Mouse (Mus musculus): Measurements from ENCODE around the gene Apol7a. TPM values are rescaled to one million over a fixed set of nuclear protein-coding genes. Genes with fewer than 3 reads are reported as not detected.
A peak's percentile ranks its signal among the peaks of the same experiment; 100 is the strongest.

Apol7a gene
- polyA plus RNA-seq, 1 experiment from 2014 or later, result not detected

DNA sequence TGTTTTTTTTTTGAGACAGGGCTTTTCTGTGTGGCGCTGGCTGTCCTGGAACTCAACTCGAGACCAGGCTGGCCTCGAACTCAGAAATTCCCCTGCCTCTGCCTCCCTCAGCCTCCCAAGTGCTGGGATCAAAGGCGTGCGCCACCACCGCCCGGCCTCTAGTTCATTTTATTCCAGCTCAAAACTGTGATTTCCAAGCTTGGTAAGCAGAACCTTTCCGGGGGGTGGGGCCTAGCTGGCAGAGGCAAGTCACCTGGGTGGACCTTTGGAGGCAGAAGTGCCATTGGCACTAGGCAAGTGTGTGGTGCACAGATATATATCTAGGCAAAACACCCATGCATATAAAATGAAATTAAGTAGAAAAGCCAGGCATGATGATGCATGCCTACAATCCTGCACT, 31.4 kb downstream of the Apol7a start:
- Histone ChIP-seq H3K4me1 (ENCODE audit: control insufficient read depth, insufficient read depth, low read length) (peaks cover 34% of the 10 kb centered on the region), H3K4me2 (ENCODE audit: low read length) (no peak overlapping the region; the same call in 1 of the 2 replicates), H3K27ac (replicated peaks; ENCODE audit: low read depth, low read length) (peak overlapping the region; percentile 58), H3K36me3 (ENCODE audit: control insufficient read depth, insufficient read depth, low read length) (no peaks in the 10 kb centered on the region), H3K27me3 (ENCODE audit: control insufficient read depth, insufficient read depth, low read length) (no peaks in the 10 kb centered on the region), H3K4me3 (replicated peaks; ENCODE audit: low read depth, low read length) (no peak overlapping the region), H3K9me3 (ENCODE audit: control insufficient read depth, low read length) (no peaks in the 10 kb centered on the region), H3K9ac (replicated peaks; ENCODE audit: low read length) (no peak overlapping the region)
- 41% methylated on average over 8 of the region's 8 CpGs for WGBS
- no peak for ATAC-seq (ENCODE audit: low FRiP score, low TSS enrichment)
- peak; percentile 23 for DNase-seq

DNA sequence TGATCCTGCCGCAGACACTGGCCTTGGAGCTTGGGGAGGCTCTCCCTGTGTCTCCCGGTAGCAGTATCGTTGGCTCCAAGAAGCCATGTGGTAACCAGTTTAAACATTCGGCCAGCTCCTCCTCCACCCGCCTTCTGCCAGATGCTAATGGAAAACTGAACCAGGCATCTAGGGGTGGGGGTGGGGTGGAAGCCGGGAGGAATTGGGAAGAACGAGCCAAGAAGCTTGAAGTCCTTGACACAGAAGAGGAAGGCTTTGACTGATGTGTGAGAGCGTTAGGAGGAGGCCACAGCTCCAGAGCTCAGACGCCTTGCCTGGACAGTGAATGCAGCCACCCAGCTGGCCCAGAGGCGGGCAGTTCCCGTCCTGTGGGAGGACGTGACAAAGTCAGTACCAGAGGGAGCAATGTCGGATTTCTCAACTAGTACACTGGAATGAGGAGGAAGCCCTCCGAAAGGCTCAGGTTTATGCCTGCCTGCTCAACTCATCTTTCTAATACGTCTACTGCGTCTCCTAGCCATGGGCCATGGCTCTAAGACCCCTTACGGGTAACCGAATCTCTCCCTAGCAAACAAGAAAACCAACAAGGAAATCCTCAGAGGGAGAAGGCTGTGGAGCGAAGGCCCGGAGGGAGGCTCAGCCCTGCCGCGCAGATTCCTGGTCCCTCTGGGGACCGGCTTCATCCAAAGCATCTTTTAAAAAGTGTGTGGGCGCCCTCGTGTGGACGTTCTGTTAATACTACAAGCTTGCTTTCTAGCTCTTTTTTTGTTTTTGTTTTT, 32.0 kb downstream of the Apol7a start:
- WGBS, result under 1% methylated on average over 26 of the region's 26 CpGs
- ATAC-seq (ENCODE audit: low FRiP score, low TSS enrichment) (peak; percentile 53; the same call in 1 of the 2 replicates), DNase-seq (peak; percentile 97)
- H3K36me3 ChIP-seq (ENCODE audit: control insufficient read depth, insufficient read depth, low read length), result no peaks in the 10 kb centered on the region
- H3K4me3 ChIP-seq (replicated peaks; ENCODE audit: low read depth, low read length), result peak overlapping the region; percentile 32
- H3K9ac ChIP-seq (replicated peaks; ENCODE audit: low read length), result peak overlapping the region; percentile 53
- no peaks in the 10 kb centered on the region for H3K27me3 ChIP-seq (ENCODE audit: control insufficient read depth, insufficient read depth, low read length)
- peak overlapping the region; percentile 88 for H3K27ac ChIP-seq (replicated peaks; ENCODE audit: low read depth, low read length)
- peaks cover 35% of the 10 kb centered on the region for H3K4me1 ChIP-seq (ENCODE audit: control insufficient read depth, insufficient read depth, low read length)
- H3K9me3 ChIP-seq (ENCODE audit: control insufficient read depth, low read length), result no peaks in the 10 kb centered on the region
- H3K4me2 ChIP-seq (ENCODE audit: low read length), result peak overlapping the region; percentile 57

DNA sequence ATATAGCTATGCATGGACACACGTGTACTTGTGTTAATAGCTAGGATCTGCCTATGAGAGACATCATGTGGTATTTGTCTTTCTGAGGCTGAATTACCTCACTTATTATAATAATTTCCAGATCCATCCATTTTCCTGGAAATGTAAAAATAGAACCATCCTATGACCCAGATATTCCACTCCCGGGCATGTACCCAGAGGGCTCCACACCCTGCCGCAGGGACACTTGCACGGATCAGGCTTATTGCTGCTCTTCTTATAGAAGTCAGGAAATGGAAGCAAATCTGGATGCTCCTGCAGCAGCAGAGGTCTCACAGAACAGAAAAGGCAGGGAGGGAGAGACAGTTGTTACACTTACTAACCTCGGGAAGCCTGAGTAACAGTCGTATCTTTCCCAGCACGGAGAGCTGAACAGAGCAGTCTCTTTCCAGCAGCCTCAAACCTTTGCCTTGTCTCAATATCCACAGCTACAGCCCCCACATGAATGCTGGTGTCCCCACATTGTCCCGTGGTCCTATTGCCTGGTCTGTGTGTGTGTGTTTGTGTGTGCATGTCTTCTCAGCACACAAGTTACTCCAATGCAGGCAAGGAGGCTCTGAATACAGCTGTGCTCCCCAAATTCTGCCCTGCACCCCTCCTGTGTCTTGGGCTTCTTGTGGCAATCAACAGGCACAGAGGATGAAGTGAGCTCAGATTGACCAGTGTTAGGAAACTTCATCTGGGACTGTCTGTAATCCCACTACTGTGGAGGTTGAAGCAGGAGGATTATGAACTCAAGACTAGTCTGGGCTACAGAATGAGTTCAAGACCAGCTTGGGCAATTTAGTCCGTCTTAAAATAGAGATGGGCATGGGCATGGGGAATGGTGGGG, 33.0 kb downstream of the Apol7a start:
- ATAC-seq (ENCODE audit: low FRiP score, low TSS enrichment), result no peak
- Histone ChIP-seq H3K9ac (replicated peaks; ENCODE audit: low read length) (0 out of 2 replicates have a peak overlapping the region, but pooled peaks have one; percentile 9), H3K27ac (replicated peaks; ENCODE audit: low read depth, low read length) (peak overlapping the region; percentile 88), H3K9me3 (ENCODE audit: control insufficient read depth, low read length) (no peaks in the 10 kb centered on the region), H3K36me3 (ENCODE audit: control insufficient read depth, insufficient read depth, low read length) (no peaks in the 10 kb centered on the region), H3K4me2 (ENCODE audit: low read length) (peak overlapping the region; percentile 57; the same call in 1 of the 2 replicates), H3K4me3 (replicated peaks; ENCODE audit: low read depth, low read length) (no peak overlapping the region), H3K4me1 (ENCODE audit: control insufficient read depth, insufficient read depth, low read length) (peaks cover 35% of the 10 kb centered on the region), H3K27me3 (ENCODE audit: control insufficient read depth, insufficient read depth, low read length) (no peaks in the 10 kb centered on the region)
- DNase-seq, result no peak
- 60% methylated on average over 9 of the region's 9 CpGs for WGBS

DNA sequence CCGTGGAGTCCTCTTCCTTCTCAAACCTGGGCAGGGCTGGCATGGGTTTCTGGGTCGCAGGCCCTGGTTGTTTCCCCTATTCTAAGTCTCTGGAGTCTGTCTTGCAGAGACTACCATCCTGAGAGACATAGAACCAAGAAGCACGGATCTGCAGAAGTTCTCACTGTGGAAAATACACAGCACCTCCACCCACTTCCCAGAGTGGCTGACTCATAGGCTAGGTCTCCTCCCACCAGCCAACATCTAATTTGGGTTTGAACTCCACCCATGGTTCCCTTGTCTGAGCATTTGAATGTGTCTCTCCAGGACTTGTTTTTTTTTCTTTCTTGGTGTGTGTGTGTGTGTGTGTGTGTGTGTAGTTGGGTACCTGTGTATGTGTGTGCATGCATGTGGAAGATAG, 34.9 kb downstream of the Apol7a start:
- Histone ChIP-seq H3K27me3 (ENCODE audit: control insufficient read depth, insufficient read depth, low read length) (no peaks in the 10 kb centered on the region), H3K27ac (replicated peaks; ENCODE audit: low read depth, low read length) (peak overlapping the region; percentile 71), H3K4me1 (ENCODE audit: control insufficient read depth, insufficient read depth, low read length) (peaks cover 35% of the 10 kb centered on the region), H3K36me3 (ENCODE audit: control insufficient read depth, insufficient read depth, low read length) (no peaks in the 10 kb centered on the region), H3K9ac (replicated peaks; ENCODE audit: low read length) (no peak overlapping the region), H3K4me2 (ENCODE audit: low read length) (no peak overlapping the region), H3K9me3 (ENCODE audit: control insufficient read depth, low read length) (no peaks in the 10 kb centered on the region), H3K4me3 (replicated peaks; ENCODE audit: low read depth, low read length) (no peak overlapping the region)
- WGBS, result 62% methylated on average over 3 of the region's 3 CpGs
- ATAC-seq (ENCODE audit: low FRiP score, low TSS enrichment) (no peak), DNase-seq (no peak)

DNA sequence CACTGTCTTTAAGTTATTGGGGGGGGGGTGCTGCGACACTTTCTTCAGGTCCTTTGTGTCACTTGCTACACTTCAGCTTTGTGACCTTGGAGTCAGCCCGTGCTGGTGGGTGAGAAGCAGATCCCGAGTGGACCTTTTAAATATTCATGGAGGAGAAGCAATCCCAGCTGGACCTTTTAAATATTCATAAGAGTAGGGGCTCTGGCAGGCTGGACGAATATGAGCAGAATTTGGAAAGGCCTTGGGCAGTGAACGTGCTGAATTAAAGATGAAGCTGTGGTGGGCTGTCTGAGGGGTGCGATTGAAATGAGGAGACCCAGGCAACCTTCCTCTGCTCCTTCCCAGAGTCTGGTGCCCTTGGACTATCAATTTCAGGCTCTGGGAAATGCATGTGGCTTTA, 35.3 kb downstream of the Apol7a start:
- 6% methylated on average over 6 of the region's 6 CpGs for WGBS
- H3K4me1 ChIP-seq (ENCODE audit: control insufficient read depth, insufficient read depth, low read length), result peaks cover 38% of the 10 kb centered on the region
- no peaks in the 10 kb centered on the region for H3K27me3 ChIP-seq (ENCODE audit: control insufficient read depth, insufficient read depth, low read length)
- no peaks in the 10 kb centered on the region for H3K9me3 ChIP-seq (ENCODE audit: control insufficient read depth, low read length)
- DNase-seq (peak; percentile 68), ATAC-seq (ENCODE audit: low FRiP score, low TSS enrichment) (no peak)
- no peak overlapping the region for H3K4me3 ChIP-seq (replicated peaks; ENCODE audit: low read depth, low read length)
- peak overlapping the region; percentile 71 for H3K27ac ChIP-seq (replicated peaks; ENCODE audit: low read depth, low read length)
- no peak overlapping the region for H3K4me2 ChIP-seq (ENCODE audit: low read length)
- no peak overlapping the region for H3K9ac ChIP-seq (replicated peaks; ENCODE audit: low read length)
- no peaks in the 10 kb centered on the region for H3K36me3 ChIP-seq (ENCODE audit: control insufficient read depth, insufficient read depth, low read length)

DNA sequence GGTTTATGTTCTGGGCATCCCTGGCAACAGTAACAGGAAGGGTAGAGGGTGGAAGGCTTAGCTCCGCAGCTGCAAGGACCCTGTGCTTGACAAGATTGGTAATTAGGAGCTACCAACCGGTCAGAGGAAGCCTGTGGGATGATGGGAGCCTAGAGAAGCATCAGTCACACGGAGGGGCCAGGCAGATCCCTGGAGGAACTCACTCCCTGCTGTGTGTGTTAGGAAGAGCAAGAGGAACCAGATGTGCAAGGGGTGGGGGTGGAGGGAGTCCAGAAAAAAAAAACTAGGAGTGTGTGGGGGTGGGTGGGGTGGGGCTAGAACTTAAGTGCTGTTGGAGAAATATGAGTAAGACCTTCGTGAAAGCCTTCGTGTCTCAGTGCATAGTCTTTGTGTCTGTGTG, 36.0 kb downstream of the Apol7a start:
- Histone ChIP-seq H3K4me3 (replicated peaks; ENCODE audit: low read depth, low read length) (no peak overlapping the region), H3K27me3 (ENCODE audit: control insufficient read depth, insufficient read depth, low read length) (no peaks in the 10 kb centered on the region), H3K4me1 (ENCODE audit: control insufficient read depth, insufficient read depth, low read length) (peaks cover 38% of the 10 kb centered on the region), H3K9ac (replicated peaks; ENCODE audit: low read length) (no peak overlapping the region), H3K9me3 (ENCODE audit: control insufficient read depth, low read length) (no peaks in the 10 kb centered on the region), H3K27ac (replicated peaks; ENCODE audit: low read depth, low read length) (peak overlapping the region; percentile 71; the same call in 1 of the 2 replicates), H3K36me3 (ENCODE audit: control insufficient read depth, insufficient read depth, low read length) (no peaks in the 10 kb centered on the region), H3K4me2 (ENCODE audit: low read length) (no peak overlapping the region)
- DNase-seq, result no peak
- WGBS, result 38% methylated on average over 5 of the region's 5 CpGs
- no peak for ATAC-seq (ENCODE audit: low FRiP score, low TSS enrichment)

DNA sequence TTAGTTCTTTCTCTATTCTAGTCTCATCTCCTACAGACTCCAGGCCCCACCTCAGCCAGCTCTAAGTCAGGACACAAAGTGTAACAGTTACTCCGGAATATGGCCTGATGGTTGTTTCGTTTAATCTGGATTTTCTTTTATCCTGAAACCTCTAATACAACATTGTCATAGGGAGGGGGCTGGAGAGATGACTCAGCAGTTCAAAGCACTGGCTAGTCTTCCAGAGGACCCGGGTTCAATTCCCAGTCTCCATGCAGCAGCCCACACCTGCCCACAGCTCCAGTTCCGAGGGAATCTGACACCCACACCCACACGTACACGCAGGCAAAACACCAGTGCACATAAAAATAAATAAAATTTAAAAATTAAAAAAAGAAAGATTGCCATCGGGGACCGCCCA, 39.0 kb downstream of the Apol7a start:
- Histone ChIP-seq H3K27me3 (ENCODE audit: control insufficient read depth, insufficient read depth, low read length) (no peaks in the 10 kb centered on the region), H3K4me3 (replicated peaks; ENCODE audit: low read depth, low read length) (no peak overlapping the region), H3K27ac (replicated peaks; ENCODE audit: low read depth, low read length) (0 out of 2 replicates have a peak overlapping the region, but pooled peaks have one; percentile 20), H3K9ac (replicated peaks; ENCODE audit: low read length) (no peak overlapping the region), H3K36me3 (ENCODE audit: control insufficient read depth, insufficient read depth, low read length) (no peaks in the 10 kb centered on the region), H3K4me2 (ENCODE audit: low read length) (no peak overlapping the region), H3K4me1 (ENCODE audit: control insufficient read depth, insufficient read depth, low read length) (peaks cover 39% of the 10 kb centered on the region), H3K9me3 (ENCODE audit: control insufficient read depth, low read length) (no peaks in the 10 kb centered on the region)
- 94% methylated on average over 8 of the region's 8 CpGs for WGBS
- DNase-seq, result no peak
- ATAC-seq (ENCODE audit: low FRiP score, low TSS enrichment), result no peak

DNA sequence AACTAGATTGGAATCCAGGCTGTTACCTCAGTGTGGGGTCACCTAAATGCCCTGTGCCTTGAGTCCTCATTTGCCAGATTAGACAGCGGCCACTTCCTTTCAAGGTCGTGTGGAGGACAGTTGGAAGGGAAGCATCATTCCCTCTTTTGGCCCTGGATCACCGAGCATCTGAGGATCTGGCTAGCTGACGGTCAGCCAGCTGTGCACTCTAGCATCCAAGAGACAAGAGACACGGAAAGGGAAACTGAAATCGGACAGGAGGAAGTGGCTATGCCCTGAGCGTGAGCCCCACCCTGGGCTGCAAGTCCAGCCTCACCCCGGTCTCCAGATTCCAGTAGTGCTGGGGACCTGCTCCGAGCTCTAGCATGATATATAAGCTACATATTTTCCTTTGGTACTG, 39.4 kb downstream of the Apol7a start:
- WGBS, result 66% methylated on average over 9 of the region's 9 CpGs
- Histone ChIP-seq H3K9ac (replicated peaks; ENCODE audit: low read length) (no peak overlapping the region), H3K4me1 (ENCODE audit: control insufficient read depth, insufficient read depth, low read length) (peaks cover 43% of the 10 kb centered on the region), H3K36me3 (ENCODE audit: control insufficient read depth, insufficient read depth, low read length) (no peaks in the 10 kb centered on the region), H3K4me3 (replicated peaks; ENCODE audit: low read depth, low read length) (no peak overlapping the region), H3K27me3 (ENCODE audit: control insufficient read depth, insufficient read depth, low read length) (no peaks in the 10 kb centered on the region), H3K27ac (replicated peaks; ENCODE audit: low read depth, low read length) (0 out of 2 replicates have a peak overlapping the region, but pooled peaks have one; percentile 20), H3K9me3 (ENCODE audit: control insufficient read depth, low read length) (no peaks in the 10 kb centered on the region), H3K4me2 (ENCODE audit: low read length) (no peak overlapping the region)
- DNase-seq (no peak), ATAC-seq (ENCODE audit: low FRiP score, low TSS enrichment) (no peak)
